Mouse (Mus musculus) testis, adult 2 months (tissue): Measurements from ENCODE around the gene Edil3.

Experiments used
- CTCF ChIP-seq: fragments of 200-500 bp; IDR thresholded peaks from 2 replicates; pipeline ENCODE4 v1.5.1; 2012; ENCODE audit warnings: low read depth, mild to moderate bottlenecking, inconsistent platforms, low read length, moderate library complexity; ENCODE audit not compliant: control insufficient read depth, insufficient read depth, insufficient replicate concordance
- POLR2A ChIP-seq: fragments of 200-500 bp; IDR thresholded peaks from 2 replicates; pipeline ENCODE4 v1.6.1; 2012; ENCODE audit warnings: low read depth, mild to moderate bottlenecking, inconsistent platforms, low read length, moderate library complexity; ENCODE audit not compliant: control insufficient read depth

DNA sequence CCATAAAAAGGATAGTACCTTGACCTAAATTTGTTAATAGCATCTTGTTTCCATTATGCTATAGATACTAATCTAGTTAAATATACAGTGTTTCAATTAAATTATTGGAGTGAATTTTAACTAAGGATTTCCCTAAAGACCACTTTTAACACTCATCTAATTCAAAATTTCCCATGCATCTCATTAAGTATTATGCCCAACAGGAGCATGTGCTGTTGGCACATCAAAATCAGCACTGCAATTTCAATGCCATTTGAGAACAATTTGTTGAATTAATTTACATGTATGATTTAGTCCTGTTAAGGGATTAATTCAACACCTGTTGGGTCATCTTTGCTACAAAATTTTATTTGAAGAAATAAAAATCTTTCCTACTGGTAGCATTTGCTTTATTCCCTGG lies 191.2 kb downstream of the Edil3 start:
- TF ChIP-seq CTCF (no peak), POLR2A (no peak)
